Mouse (Mus musculus) splenic B cell, adult 2 months (primary cell): Measurements from ENCODE around the gene Nucb2.

Source experiments
- DNase-seq: peaks from one replicate; pipeline ENCODE4 v3.0.0-alpha.2; 2011; ENCODE audit warnings: low read depth, low spot score
- H3K27me3 ChIP-seq: 2 replicates; pipeline ENCODE4 v1.6.1; 2012; ENCODE audit warnings: mild to moderate bottlenecking, low read length, moderate library complexity, mixed read lengths; ENCODE audit not compliant: control insufficient read depth, poor library complexity, insufficient read depth, severe bottlenecking
- H3K36me3 ChIP-seq: 2 replicates; pipeline ENCODE4 v1.6.1; 2012; ENCODE audit warnings: mild to moderate bottlenecking, low read length, moderate library complexity, mixed read lengths; ENCODE audit not compliant: control insufficient read depth, poor library complexity, insufficient read depth, severe bottlenecking

Nucb2 gene

DNA sequence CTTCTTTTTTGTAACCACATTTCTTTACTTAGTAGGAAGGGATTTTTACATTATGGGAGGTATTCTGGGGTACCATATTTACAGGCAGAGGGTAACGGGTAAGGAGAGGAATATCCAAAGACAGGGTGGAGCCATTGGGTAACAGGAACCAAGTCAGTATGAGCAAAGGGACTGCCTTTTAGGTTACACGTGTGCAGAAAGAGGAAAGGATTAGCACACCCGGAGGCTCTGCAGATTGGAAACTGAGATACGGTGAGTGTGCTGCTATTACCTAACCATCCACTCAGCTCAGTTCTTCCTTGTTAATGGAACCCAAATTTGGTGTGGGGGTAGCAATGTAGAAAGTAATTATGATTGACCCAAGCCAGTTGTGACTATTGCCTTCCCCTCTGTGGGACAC lies 7.4 kb upstream of the Nucb2 start:
- DNase-seq: no peak
- no peaks in the 10 kb centered on the region for H3K27me3 ChIP-seq
- H3K36me3 ChIP-seq: no peaks in the 10 kb centered on the region

DNA sequence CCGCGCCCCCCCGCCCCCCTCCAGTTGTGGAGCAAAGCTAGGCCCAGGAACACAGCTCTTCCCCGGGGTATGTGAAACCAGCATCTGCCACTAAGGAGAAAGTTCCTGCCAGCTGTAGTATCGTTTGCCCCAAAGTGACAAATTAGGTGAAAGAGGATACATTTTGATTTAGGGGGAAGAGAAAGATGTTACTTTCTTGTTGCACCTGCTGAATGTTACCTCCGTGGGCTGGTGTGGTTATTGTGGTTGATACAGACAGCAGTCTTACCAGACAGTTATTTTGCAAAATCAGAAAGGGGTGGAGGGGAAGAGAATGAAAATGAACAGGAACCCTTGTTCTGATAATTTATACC lies 625 bp downstream of the Nucb2 start:
- Histone ChIP-seq H3K36me3 (0 out of 2 replicates have a peak, but pooled peaks cover 2% of the 10 kb centered on the region), H3K27me3 (no peaks in the 10 kb centered on the region)
- peak; percentile 64 for DNase-seq

DNA sequence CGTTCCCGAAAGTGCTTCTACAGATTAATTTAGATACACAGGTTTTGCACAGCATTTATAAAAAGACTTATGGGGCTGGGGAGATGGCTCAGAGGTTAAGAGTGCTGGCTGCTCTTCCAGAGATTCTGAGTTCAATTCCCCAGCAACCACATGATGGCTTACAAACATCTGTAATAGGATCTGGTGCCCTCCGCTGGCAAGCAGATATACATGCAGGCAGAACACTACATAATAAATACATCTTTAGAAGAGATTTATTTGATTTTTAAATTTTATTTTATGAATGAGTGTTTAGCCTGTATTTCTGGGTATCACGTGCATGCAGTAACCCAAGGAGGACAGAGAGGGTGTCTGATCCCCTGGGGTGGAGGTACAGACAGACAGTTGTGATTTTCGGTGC lies 9.9 kb downstream of the Nucb2 start:
- Histone ChIP-seq H3K36me3 (0 out of 2 replicates have a peak, but pooled peaks cover 6% of the 10 kb centered on the region), H3K27me3 (no peaks in the 10 kb centered on the region)
- peak; percentile 69 for DNase-seq

DNA sequence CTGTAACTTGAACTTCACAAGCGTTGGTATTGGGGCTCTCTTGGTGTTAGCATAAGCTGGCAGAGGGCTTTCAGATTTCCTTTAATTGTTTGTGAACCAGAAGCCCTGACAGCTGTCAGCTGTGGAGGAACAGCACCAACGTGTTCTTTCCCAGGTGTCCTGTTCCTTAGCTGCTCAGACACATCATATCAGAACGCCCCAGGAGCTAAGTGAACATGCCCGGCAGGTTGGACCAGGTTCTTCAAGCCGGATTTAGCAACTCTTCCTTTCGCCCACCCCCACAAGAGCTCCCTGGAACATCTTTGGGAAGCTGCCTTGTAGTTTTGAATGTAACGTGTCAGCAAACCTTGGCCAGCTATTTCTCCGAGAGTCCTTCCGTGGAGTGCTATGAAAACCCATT lies 10.4 kb downstream of the Nucb2 start:
- Histone ChIP-seq H3K27me3 (no peaks in the 10 kb centered on the region), H3K36me3 (0 out of 2 replicates have a peak, but pooled peaks cover 5% of the 10 kb centered on the region)
- DNase-seq: no peak

DNA sequence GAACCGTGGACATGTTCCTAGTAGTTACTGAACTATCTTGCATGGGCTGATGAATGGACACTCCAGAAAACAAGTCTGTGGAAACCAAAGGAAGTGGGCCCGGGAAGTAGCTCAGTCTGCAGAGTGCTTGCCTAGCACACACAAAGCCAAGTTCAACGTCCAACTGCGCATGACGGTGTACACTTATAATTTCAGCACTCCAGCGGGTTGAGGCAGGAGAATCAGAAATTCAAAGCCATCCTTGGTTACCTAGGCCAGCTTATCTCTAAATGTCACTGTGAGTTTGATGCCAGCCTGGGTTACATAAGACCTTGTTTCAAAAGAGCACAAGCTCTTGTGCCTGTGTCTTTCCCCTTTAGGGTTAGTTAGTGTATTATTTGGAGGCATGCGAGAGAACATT lies 10.9 kb downstream of the Nucb2 start:
- no peaks in the 10 kb centered on the region for H3K27me3 ChIP-seq
- DNase-seq: no peak
- H3K36me3 ChIP-seq: 0 out of 2 replicates have a peak, but pooled peaks cover 4% of the 10 kb centered on the region

DNA sequence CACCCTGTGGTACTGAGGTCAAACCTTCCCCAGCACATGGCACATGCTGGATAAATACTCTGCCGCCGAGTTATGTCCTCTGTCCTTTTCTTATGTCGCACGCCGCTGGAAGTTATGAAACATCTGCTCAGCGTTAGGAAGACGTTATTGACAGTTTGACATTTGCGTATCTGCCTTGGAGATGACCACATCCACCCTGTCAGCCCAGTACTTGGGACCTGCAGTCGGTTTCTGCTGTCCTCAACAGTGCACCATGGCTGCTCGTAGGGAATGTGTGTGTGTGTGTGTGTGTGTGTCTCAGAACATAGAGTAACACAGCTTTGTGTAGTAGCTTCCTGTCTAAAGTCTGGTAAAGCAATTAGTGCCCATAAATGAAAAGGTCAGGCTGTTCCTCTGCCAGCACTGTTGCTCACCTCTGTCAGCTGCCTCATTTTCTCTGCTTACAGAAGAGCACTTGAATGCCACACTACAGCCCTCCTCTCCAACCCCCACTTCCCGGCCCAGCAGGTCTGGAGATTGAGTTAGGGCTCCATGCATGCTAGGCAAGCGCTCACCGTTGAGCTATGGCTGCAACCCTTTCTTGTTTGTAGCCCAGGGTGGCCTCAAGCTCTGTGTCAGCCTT lies 11.5 kb downstream of the Nucb2 start:
- no peak for DNase-seq
- Histone ChIP-seq H3K36me3 (0 out of 2 replicates have a peak, but pooled peaks cover 4% of the 10 kb centered on the region), H3K27me3 (no peaks in the 10 kb centered on the region)

DNA sequence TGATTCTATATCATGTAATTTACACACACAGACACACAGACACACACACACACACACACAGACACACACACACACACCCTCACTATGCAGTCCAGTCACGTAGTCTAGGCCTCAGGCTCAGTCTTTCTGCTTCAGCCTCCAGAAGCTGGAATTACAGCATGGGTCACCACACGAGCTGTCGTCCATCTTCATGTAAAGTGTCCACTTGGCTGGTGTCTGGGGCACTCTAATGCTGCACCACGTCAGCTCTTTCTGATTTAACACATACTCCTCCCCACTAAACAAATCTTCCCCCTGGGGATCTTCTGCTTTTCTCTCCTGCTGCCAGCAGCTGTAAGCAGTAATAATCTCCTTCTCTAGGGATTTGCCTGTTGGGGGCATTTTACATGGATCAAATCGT lies 13.1 kb downstream of the Nucb2 start:
- 0 out of 2 replicates have a peak, but pooled peaks cover 2% of the 10 kb centered on the region for H3K36me3 ChIP-seq
- H3K27me3 ChIP-seq: no peaks in the 10 kb centered on the region
- DNase-seq: no peak

DNA sequence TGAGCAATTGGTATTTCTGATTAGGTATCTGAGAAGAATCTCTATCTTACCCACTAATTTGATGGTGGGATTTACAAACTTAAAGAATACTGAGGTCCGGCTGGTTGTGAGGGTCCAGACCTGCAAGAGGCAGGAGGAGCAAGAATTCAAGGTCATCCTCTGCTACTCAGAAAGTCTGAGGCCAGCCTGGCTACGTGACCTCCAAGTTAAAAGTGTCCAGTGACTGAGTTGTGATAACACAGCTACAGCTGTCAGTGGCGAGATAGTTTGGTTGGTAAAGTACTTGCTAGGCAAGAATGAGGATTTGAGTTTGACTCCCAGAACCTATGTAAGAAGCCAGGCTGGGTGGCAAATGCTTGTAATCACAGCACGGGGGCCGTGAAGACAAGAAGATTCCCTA lies 14.0 kb downstream of the Nucb2 start:
- H3K36me3 ChIP-seq: 0 out of 2 replicates have a peak, but pooled peaks cover 5% of the 10 kb centered on the region
- H3K27me3 ChIP-seq: no peaks in the 10 kb centered on the region
- DNase-seq: no peak

DNA sequence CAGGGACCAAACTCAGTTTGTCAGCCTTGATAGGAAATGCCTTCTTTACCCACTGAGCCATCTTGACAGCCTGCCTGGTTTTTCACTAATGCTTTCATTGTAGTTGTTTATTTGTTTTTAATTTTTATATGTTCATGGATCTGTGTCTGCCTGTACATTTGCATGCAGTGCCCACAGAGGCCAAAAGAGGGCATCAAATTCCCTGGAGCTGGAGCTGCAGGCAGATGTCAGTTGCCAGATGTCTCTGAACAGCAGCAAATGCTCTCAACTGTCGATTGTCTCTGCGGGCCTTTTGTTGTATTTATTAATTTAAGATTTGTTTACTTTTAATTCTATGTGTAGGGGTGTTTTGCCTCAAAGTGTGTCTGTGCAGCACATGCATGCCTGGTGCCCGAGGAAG lies 15.6 kb downstream of the Nucb2 start:
- no peaks in the 10 kb centered on the region for H3K27me3 ChIP-seq
- H3K36me3 ChIP-seq: 0 out of 2 replicates have a peak, but pooled peaks cover 4% of the 10 kb centered on the region
- peak; percentile 61 for DNase-seq

DNA sequence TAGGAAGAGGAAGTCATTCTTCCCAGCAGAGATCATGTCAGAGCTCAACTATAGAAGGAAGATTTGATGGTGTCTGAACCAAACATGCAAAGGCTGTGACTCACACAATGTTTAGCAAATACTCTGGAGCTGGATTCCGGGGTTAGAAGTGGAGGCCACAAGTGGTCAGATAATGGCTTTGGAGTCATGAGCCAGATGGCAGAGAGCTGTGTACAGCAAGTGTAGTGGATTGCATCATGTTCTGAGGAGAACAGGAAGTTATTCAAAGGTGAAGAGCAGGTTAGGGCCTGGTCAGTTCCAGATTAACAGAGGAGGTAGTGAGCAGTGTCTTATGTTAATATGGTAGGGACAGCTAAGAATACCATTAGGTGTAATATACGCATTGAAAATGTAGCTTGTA lies 20.4 kb downstream of the Nucb2 start:
- DNase-seq: no peak
- H3K36me3 ChIP-seq: peaks cover 9% of the 10 kb centered on the region

DNA sequence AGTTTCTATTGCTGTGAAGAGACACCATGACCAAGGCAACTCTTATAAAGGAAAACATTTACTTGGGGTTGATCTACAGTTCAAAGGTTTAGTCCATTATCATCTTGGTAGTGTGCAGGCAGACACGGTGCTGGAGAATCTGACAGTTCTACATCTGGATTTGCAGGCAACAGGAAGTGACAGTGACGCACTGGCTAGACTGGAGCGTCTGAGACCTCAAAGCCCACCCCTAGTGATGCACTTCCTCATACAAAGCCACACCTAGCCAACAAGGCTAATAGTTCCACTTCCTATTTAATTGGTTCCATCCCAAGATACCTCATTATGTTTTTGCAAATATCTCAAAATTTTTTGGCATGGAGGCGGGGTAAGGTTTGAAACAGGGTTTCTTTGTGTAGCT lies 25.6 kb downstream of the Nucb2 start:
- Histone ChIP-seq H3K27me3 (no peaks in the 10 kb centered on the region), H3K36me3 (peaks cover 6% of the 10 kb centered on the region)
- peak; percentile 77 for DNase-seq

More for the DNA sequence above, 20.4 kb downstream of the Nucb2 start:
- no peaks in the 10 kb centered on the region for H3K27me3 ChIP-seq

DNA sequence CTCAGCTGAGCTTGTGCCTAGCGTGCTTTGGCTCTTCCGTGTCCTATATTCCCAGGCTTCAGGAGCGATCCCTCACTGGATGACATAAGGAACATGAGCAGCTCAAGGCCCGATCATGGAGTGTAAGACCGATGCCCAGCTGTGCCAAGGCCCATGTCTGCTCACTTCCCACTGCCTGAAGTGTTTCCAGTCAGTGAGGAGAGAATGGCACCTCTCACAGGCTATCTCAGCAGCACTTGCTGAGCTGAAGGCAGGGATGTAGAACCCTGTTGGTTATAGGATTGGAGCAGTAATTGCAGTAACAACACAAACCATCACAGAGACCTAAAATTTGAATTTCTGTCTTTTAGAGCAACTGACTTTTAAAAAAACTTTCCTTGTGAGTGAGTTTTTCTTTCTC lies 26.3 kb downstream of the Nucb2 start:
- Histone ChIP-seq H3K27me3 (no peaks in the 10 kb centered on the region), H3K36me3 (peaks cover 6% of the 10 kb centered on the region)
- no peak for DNase-seq

DNA sequence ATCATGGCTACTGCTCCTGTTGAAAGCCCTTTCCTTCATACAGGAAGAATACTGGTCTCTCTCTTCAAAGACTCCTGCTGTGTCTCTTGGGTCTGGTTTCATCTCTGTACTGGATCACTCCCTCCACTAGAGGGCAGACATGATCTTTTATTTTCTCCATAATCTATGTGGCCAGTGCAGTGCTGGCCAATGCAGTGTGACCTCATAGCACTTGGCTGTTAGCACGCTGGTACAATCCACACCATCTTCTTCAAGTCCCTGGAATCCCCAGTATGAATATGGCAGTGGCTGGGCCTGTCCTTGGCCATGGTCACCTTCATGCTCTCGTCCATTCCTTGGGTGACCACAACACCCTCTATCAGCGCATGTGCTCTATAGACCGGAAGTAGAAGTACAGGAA lies 27.1 kb downstream of the Nucb2 start:
- Histone ChIP-seq H3K27me3 (no peaks in the 10 kb centered on the region), H3K36me3 (peaks cover 10% of the 10 kb centered on the region)
- peak; percentile 55 for DNase-seq

DNA sequence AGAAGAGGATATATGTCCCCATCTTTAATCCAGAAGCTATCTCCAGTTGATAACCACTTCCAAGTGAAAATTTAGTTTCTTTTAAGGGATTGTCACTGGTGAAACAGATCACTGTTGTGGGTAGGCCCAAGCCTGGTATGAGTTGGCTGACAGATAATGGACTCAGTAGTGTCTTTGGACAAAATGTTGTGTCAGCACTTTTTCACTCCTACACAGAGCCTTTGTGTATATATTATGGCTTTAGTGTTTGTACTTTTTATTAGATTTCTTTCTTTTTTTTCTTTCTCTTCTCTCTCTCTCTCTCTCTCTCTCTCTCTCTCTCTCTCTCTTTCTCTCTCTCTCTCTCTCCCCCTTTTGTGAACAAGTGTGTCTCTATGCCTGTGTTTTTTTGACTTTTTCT lies 52.7 kb downstream of the Nucb2 start:
- no peaks in the 10 kb centered on the region for H3K27me3 ChIP-seq
- DNase-seq: no peak
- H3K36me3 ChIP-seq: no peaks in the 10 kb centered on the region

DNA sequence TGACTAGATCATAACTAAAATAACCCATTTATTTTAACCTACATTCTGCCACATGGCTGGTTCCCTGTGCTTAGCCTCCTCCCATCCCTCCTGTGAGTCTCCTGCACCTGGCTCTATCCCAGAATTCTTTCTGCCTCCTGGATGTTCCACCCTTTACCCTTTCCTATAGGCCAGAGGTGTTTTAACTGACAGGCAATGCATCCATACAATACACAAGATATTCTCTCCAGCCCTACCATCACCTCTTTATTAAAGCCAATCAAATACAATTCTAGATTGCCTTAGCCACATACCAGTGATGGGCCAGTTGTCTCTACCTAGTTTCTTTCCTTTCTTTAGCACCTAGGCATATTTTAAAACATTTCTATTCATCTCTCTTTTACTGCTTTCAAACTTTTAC lies 70.4 kb downstream of the Nucb2 start:
- H3K27me3 ChIP-seq: no peaks in the 10 kb centered on the region
- DNase-seq: no peak
- no peaks in the 10 kb centered on the region for H3K36me3 ChIP-seq
